8 mouse cellular contexts compared by ENCODE assay signal in the genomic region with DNA sequence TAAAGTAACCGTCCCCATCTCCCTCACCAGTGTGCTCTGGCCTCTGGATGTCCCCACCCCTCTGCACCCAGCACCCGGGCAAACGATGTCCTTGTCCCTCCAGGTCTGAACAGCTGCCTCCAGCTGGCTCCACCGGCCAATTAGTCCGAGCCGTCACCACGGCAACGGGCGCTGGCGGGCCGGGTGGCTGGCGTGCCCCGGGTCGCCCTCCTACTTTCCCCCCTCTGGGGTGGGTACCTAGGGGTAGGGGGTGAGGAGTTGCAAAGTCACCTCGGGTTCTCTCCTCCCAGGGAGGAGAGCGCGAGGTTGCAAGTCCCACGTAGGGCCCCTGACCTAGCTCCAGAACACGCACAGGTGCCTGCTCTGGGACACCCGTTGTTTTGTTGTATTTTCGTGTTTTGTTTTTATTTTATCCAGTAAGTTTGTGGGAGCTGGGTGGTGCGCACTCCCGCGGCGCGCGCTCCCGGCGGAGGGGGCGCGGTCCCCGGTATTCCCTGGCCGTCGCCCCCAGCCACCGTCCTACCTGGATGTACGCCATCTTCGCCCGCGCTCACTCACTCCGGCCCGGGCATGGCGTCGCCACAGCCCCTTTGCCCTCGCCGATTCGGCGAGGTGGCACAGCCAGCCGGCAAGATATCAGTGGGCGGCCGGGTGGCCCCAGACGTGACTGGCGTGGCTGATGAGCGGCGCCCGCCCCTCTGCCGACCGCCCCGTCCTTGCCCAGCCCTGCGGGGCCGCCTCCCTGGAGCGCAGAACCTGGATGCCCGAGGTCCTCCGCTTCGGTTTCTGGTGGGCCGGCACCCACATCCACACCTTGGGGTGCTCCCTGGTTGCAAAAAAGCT. TPM values are rescaled to one million over a fixed set of nuclear protein-coding genes. Genes with fewer than 3 reads are reported as not detected.
DNase-seq lines count a peak whose midpoint lies in the region; ATAC-seq and TF ChIP-seq lines count a peak whose summit lies in the region.

No protein-coding gene starts in this region.

- DNase-seq in heart, adult 11 months, result peak; percentile 97
- no peak for DNase-seq in heart, adult 8-10 months (ENCODE audit: low spot score)
- peak; percentile 71 for DNase-seq in brain, embryonic 14.5 days (ENCODE audit: low read depth)
- DNase-seq in forebrain, postnatal 0 days, result peak; percentile 38
- DNase-seq in spleen, postnatal 14 days (ENCODE audit: low spot score in 2 of 2), result no peak

- H3K9me3 ChIP-seq in forebrain, postnatal 0 days (ENCODE audit: low read length), result no peaks in the 10 kb centered on the region
- no peaks in the 10 kb centered on the region for H3K9me3 ChIP-seq in intestine, embryonic 15.5 days
- no peaks in the 10 kb centered on the region for H3K9me3 ChIP-seq in liver, embryonic 15.5 days (replicated peaks)
- no peaks in the 10 kb centered on the region for H3K9me3 ChIP-seq in neural tube, embryonic 15.5 days (replicated peaks)

- peak overlapping the region; percentile 56 for H3K4me3 ChIP-seq in forebrain, postnatal 0 days (ENCODE audit: low read depth, low read length)
- H3K4me3 ChIP-seq in intestine, embryonic 15.5 days (replicated peaks), result peak overlapping the region; percentile 64
- H3K4me3 ChIP-seq in liver, embryonic 15.5 days (replicated peaks), result peak overlapping the region; percentile 49
- H3K4me3 ChIP-seq in neural tube, embryonic 15.5 days (replicated peaks), result peak overlapping the region; percentile 56

- H3K27me3 ChIP-seq in forebrain, postnatal 0 days (ENCODE audit: insufficient read depth, low read length), result no peaks in the 10 kb centered on the region; the same call in 1 of the 2 replicates
- 0 out of 2 replicates have a peak, but pooled peaks cover 3% of the 10 kb centered on the region for H3K27me3 ChIP-seq in intestine, embryonic 15.5 days (replicated peaks)
- peaks cover 54% of the 10 kb centered on the region for H3K27me3 ChIP-seq in liver, embryonic 15.5 days
- H3K27me3 ChIP-seq in neural tube, embryonic 15.5 days (replicated peaks), result 0 out of 2 replicates have a peak, but pooled peaks cover 6% of the 10 kb centered on the region

- H3K4me1 ChIP-seq in forebrain, postnatal 0 days (ENCODE audit: insufficient read depth), result peaks cover 7% of the 10 kb centered on the region
- peaks cover 19% of the 10 kb centered on the region for H3K4me1 ChIP-seq in intestine, embryonic 15.5 days (replicated peaks)
- peaks cover 5% of the 10 kb centered on the region; the same call in 1 of the 2 replicates for H3K4me1 ChIP-seq in liver, embryonic 15.5 days (replicated peaks)
- H3K4me1 ChIP-seq in neural tube, embryonic 15.5 days, result peaks cover 28% of the 10 kb centered on the region

- H3K9ac ChIP-seq in forebrain, postnatal 0 days, result peak overlapping the region; percentile 60
- peak overlapping the region; percentile 52 for H3K9ac ChIP-seq in intestine, embryonic 15.5 days
- no peak overlapping the region for H3K9ac ChIP-seq in liver, embryonic 15.5 days
- peak overlapping the region; percentile 64 for H3K9ac ChIP-seq in neural tube, embryonic 15.5 days (replicated peaks)

- TF ChIP-seq POLR2A in brain, embryonic 14.5 days (IDR thresholded peaks at IDR 0.05; ENCODE audit: borderline replicate concordance, extremely low read depth, insufficient read depth, insufficient read length, poor library complexity, severe bottlenecking), result no peak

- 1% methylated on average over 65 of the region's 65 CpGs for WGBS in forebrain, postnatal 0 days
- WGBS in intestine, embryonic 15.5 days, result under 1% methylated on average over 65 of the region's 65 CpGs
- WGBS in liver, embryonic 15.5 days (ENCODE audit: insufficient replicate concordance), result under 1% methylated on average over 65 of the region's 65 CpGs
- under 1% methylated on average over 64 of the region's 65 CpGs for WGBS in neural tube, embryonic 15.5 days

- no peaks in the 10 kb centered on the region for H3K36me3 ChIP-seq in forebrain, postnatal 0 days (ENCODE audit: insufficient read depth)
- H3K36me3 ChIP-seq in intestine, embryonic 15.5 days, result no peaks in the 10 kb centered on the region
- H3K36me3 ChIP-seq in liver, embryonic 15.5 days (replicated peaks), result no peaks in the 10 kb centered on the region
- H3K36me3 ChIP-seq in neural tube, embryonic 15.5 days, result no peaks in the 10 kb centered on the region

- TF ChIP-seq CTCF in brain, embryonic 14.5 days (IDR thresholded peaks at IDR 0.05; ENCODE audit: borderline replicate concordance, extremely low read depth, insufficient read depth, insufficient read length), result no peak
- TF ChIP-seq CTCF in forebrain, postnatal 0 days (IDR thresholded peaks at IDR 0.05; ENCODE audit: low read depth), result no peak

- peak; percentile 30 for ATAC-seq in forebrain, postnatal 0 days
- ATAC-seq in intestine, embryonic 15.5 days, result peak; percentile 49
- ATAC-seq in liver, embryonic 15.5 days (ENCODE audit: insufficient read depth), result 0 out of 2 replicates have a peak, but pooled peaks have one; percentile 15
- peak; percentile 75 for ATAC-seq in neural tube, embryonic 15.5 days (ENCODE audit: low FRiP score)

- H3K4me2 ChIP-seq in forebrain, postnatal 0 days (ENCODE audit: low read depth), result peak overlapping the region; percentile 97
- peak overlapping the region; percentile 93 for H3K4me2 ChIP-seq in intestine, embryonic 15.5 days (replicated peaks)
- peak overlapping the region; percentile 70 for H3K4me2 ChIP-seq in liver, embryonic 15.5 days
- H3K4me2 ChIP-seq in neural tube, embryonic 15.5 days, result peak overlapping the region; percentile 95

- H3K27ac ChIP-seq in forebrain, postnatal 0 days (ENCODE audit: low read depth, low read length), result no peak overlapping the region
- 0 out of 2 replicates have a peak overlapping the region, but pooled peaks have one; percentile 19 for H3K27ac ChIP-seq in intestine, embryonic 15.5 days
- H3K27ac ChIP-seq in liver, embryonic 15.5 days (replicated peaks), result no peak overlapping the region
- no peak overlapping the region for H3K27ac ChIP-seq in neural tube, embryonic 15.5 days (replicated peaks)

RNA-seq across cellular contexts. Expression of gene Syt17, which starts 0.5 kb away (rescaled TPM):
- total RNA-seq in heart, adult 8-10 months (2022), result 1 to 10 TPM in 1 of 4 experiments, under 1 TPM in 3; 0.84 to 1.0 (median 0.96) TPM
- 10.5 and 13.4 TPM in 2 replicates for polyA plus RNA-seq in brain, embryonic 14.5 days (2012; rRNA removed)
- 19.6 and 22.5 TPM in 2 replicates for total RNA-seq in forebrain, postnatal 0 days (2014; rRNA removed)
- polyA plus RNA-seq in forebrain, postnatal 0 days (2015; fragmentation: Nextera tagmentation; extraction: Ambion mirVana), result 10.4 and 18.2 TPM in 2 replicates
- 6.5 and 7.0 TPM in 2 replicates for polyA plus RNA-seq in intestine, embryonic 15.5 days (2015; fragmentation: Nextera tagmentation; extraction: Ambion mirVana)
- polyA plus RNA-seq in liver, embryonic 15.5 days (2015; fragmentation: Nextera tagmentation; extraction: Ambion mirVana), result 0.28 and 0.35 TPM in 2 replicates
- 23.7 and 24.3 TPM in 2 replicates for polyA plus RNA-seq in neural tube, embryonic 15.5 days (2015; fragmentation: Nextera tagmentation; extraction: Ambion mirVana)

RNA-seq across cellular contexts. Expression of gene Itpripl2, which starts 44.3 kb away (rescaled TPM):
- 10 to 100 TPM; 15.0 to 23.1 (median 19.3) TPM for total RNA-seq in heart, adult 8-10 months (2022)
- 1.9 and 3.3 TPM in 2 replicates for polyA plus RNA-seq in brain, embryonic 14.5 days (2012; rRNA removed)
- 3.8 and 6.0 TPM in 2 replicates for total RNA-seq in forebrain, postnatal 0 days (2014; rRNA removed)
- 0.42 and 0.43 TPM in 2 replicates for polyA plus RNA-seq in forebrain, postnatal 0 days (2015; fragmentation: Nextera tagmentation; extraction: Ambion mirVana)
- 5.3 and 5.5 TPM in 2 replicates for polyA plus RNA-seq in intestine, embryonic 15.5 days (2015; fragmentation: Nextera tagmentation; extraction: Ambion mirVana)
- polyA plus RNA-seq in liver, embryonic 15.5 days (2015; fragmentation: Nextera tagmentation; extraction: Ambion mirVana), result 1.1 and 1.2 TPM in 2 replicates
- polyA plus RNA-seq in neural tube, embryonic 15.5 days (2015; fragmentation: Nextera tagmentation; extraction: Ambion mirVana), result 1.2 and 1.5 TPM in 2 replicates

Comparison
In these comparisons a context has a peak if more than half of its experiments do, and no peak if none do; other contexts are left out.
1. DNase-seq: peak in heart, adult 11 months (single experiment), brain, embryonic 14.5 days (single experiment) and forebrain, postnatal 0 days (single experiment); none in heart, adult 8-10 months (single experiment) and spleen, postnatal 14 days (0 of 2).
2. ATAC-seq: peak in every context shown above with its lines; median percentile 75 in neural tube, embryonic 15.5 days; 49 in intestine, embryonic 15.5 days; 30 in forebrain, postnatal 0 days; 15 in liver, embryonic 15.5 days.
3. Peak in every context shown above with its lines, with median percentiles within 50 percentile points of each other: H3K4me2 ChIP-seq and H3K4me3 ChIP-seq.